Mouse (Mus musculus) mouse embryonic stem cell (cell line): ENCODE data around the gene Adap1.

Experiments used
- in situ Hi-C, 2 experiments: fragments of 300-500 bp; cut with MboI; formaldehyde crosslinking; loops; 1 replicate in 1 of 2; 3 replicates in 1 of 2; pipeline ENCODE4 v1.14.3; 2019 to 2020; ENCODE audit warnings: low sequenced_read_pairs in 2 of 2, low pct_unique_long_range_greater_than_20kb in 1 of 2, mixed read lengths in 1 of 2; ENCODE audit not compliant: unreplicated experiment in 1 of 2

Gene Adap1

DNA sequence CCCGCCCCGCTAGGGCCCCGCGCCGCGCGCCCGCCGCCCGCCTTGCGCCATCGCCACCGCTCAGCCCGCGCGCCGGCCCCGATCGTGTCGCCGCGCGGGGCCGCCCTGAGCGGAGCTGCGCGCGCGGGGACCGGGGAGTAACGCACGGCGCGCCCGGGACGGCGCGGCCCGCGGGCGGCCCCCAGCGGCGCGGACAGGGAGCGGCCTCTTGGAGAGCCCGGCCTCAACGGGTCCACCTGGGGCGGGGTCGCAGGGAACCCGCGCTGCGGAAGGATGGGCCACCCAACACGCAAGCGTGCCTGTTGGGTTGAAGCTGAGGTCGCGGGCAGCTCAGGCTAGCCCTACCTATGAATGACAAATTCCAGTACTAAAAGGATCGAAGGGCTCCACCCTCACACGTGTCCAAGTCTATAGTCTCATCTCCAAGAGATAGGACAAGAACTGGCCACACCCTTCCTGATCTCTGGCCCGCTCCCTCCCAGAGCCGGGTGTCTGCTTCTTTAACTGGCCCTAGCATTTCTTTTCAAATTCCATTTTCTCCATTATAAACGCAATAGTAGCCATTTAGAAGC lies at the start of gene Adap1:
Gene Adap1, minus strand, starts transcription at position 228 of the 572 bp plus-strand sequence.
- in situ Hi-C loops = no loop called here

- in situ Hi-C loops = no loop called here
Measured at GRCm38 (mm10) chr5:139374841-139375240, 49.4 kb upstream of the Adap1 start.

- in situ Hi-C loops = no loop called here
Measured at GRCm38 (mm10) chr5:139373889-139374444, 48.5 kb upstream of the Adap1 start.

GRCm38 (mm10) chr5:139373126-139373525 lies 47.7 kb upstream of the Adap1 start:
- in situ Hi-C loops = no loop called here

- in situ Hi-C loops = no loop called here
Measured at GRCm38 (mm10) chr5:139371631-139372401, 46.4 kb upstream of the Adap1 start.

GRCm38 (mm10) chr5:139371118-139371517 lies 45.7 kb upstream of the Adap1 start:
- in situ Hi-C loops = no loop called here

- in situ Hi-C loops = no loop called here
Measured at GRCm38 (mm10) chr5:139370336-139370735, 44.9 kb upstream of the Adap1 start.

GRCm38 (mm10) chr5:139368638-139369320 lies 43.4 kb upstream of the Adap1 start:
- in situ Hi-C loops = no loop called here

- in situ Hi-C loops = no loop called here
Measured at GRCm38 (mm10) chr5:139367884-139368458, 42.5 kb upstream of the Adap1 start.

- in situ Hi-C loops = no loop called here
Measured at GRCm38 (mm10) chr5:139366484-139366883, 41.1 kb upstream of the Adap1 start.

DNA sequence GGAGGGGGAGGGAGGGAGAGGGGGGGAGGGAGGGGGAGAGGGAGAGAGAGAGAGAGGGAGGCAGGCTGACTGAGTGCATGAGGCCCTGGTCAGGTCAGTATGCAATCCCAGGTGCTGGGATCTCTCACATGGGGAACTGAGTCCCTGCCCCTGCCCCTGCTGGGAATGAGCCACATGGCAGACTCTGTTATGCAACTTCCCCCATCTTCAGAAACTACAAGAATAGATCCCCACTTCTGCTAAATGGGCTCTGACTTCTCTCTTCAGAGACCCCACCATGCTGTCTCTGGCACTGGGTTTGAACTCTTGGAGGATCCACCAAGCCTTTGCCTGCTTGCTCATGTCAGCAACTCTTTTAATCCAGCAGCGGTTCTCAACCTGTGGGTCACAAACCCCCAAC lies 40.4 kb upstream of the Adap1 start:
- in situ Hi-C loops = no loop called here

GRCm38 (mm10) chr5:139364911-139365571 lies 39.6 kb upstream of the Adap1 start:
- in situ Hi-C loops = no loop called here

GRCm38 (mm10) chr5:139364260-139364910 lies 39.0 kb upstream of the Adap1 start:
- in situ Hi-C loops = no loop called here

- in situ Hi-C loops = no loop called here
Measured at GRCm38 (mm10) chr5:139363858-139364257, 38.4 kb upstream of the Adap1 start.

- in situ Hi-C loops = no loop called here
Measured at GRCm38 (mm10) chr5:139359244-139359643, 33.8 kb upstream of the Adap1 start.

DNA sequence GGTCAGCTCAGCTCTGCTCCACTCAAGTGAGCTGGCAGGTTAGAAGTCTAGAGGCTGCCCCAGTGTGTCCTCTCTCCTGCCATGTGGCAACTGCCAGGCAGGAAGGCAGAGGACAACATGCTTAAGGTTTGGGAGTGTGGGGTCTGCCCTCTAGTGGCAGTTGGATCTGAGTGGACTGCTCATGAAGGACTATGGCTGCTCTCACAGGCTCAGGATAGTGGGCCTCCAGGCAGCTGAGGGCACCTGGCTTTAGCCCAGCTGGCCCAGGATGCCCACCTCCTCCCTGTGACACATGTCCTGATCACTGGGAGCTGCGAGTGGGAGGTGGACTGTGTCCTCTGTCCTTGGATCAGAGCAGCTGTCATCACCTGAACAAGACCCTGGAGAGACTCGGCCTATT lies 33.2 kb upstream of the Adap1 start:
- in situ Hi-C loops = no loop called here

GRCm38 (mm10) chr5:139355235-139355772 lies 29.9 kb upstream of the Adap1 start:
- in situ Hi-C loops = no loop called here

DNA sequence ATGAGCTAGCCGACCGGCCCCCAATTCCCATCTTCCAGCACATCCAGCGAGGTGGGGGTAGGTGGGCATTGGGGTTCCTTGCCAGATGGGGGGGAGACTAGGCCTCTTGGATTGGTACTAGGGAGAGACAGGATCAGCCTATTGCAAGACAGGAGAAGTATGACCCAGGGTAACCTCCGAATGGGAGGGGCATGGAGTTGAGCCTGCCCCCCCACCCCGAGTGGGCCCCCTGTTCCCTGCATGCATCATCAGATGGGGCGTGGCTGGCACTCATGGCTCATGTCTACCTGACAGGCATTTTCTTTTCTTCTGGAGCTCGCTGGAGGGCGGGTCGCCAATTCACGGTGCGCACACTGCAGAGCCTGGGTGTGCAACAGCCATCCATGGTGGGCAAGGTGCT lies 28.5 kb upstream of the Adap1 start:
- in situ Hi-C loops = no loop called here
